In genomic region chrX:70762862-70763261, GRCm38 (mm10) we compare ENCODE assay signal across 12 mouse cellular contexts.
"Had no signal": no experiment of that assay in that cellular context is flagged by ENCODE, and none has a peak within 500 bp of the region (broad histone marks: within the 10 kb centered on the region; RNA-seq: fewer than 3 reads in every experiment).

No protein-coding gene starts in this region.

- H3K36me3 ChIP-seq: limb, embryonic 13.5 days; liver, embryonic 13.5 days; midbrain, embryonic 10.5 days; neural tube, embryonic 15.5 days had no signal

- H3K9ac ChIP-seq: limb, embryonic 13.5 days; liver, embryonic 13.5 days; neural tube, embryonic 15.5 days had no signal

- H3K4me2 ChIP-seq: limb, embryonic 13.5 days; liver, embryonic 13.5 days; neural tube, embryonic 15.5 days had no signal

- ATAC-seq: intestine, embryonic 16.5 days had no signal

- H3K4me1 ChIP-seq: limb, embryonic 13.5 days; liver, embryonic 13.5 days; midbrain, embryonic 10.5 days; neural tube, embryonic 15.5 days had no signal

- H3K27me3 ChIP-seq: limb, embryonic 13.5 days; liver, embryonic 13.5 days; neural tube, embryonic 15.5 days had no signal

- H3K9me3 ChIP-seq: limb, embryonic 13.5 days; liver, embryonic 13.5 days; midbrain, embryonic 10.5 days; neural tube, embryonic 15.5 days had no signal

- DNase-seq: kidney, adult 8-10 months; kidney, postnatal 14 days; left cerebral cortex, postnatal 4 days; liver, embryonic 13.5 days; midbrain, embryonic 14.5 days; thymus, adult 18-20 months; thymus, postnatal 25 days had no signal

- H3K4me3 ChIP-seq: limb, embryonic 13.5 days; liver, embryonic 13.5 days; midbrain, embryonic 10.5 days; myocyte; neural tube, embryonic 15.5 days had no signal

- H3K27ac ChIP-seq: limb, embryonic 13.5 days; liver, embryonic 13.5 days; midbrain, embryonic 10.5 days; neural tube, embryonic 15.5 days had no signal
